Mouse (Mus musculus) layer of hippocampus, postnatal 10 days (tissue): Measurements from ENCODE around the gene Slc18a3. TPM values are rescaled to one million over a fixed set of nuclear protein-coding genes. Genes with fewer than 3 reads are reported as not detected.

Experiments
- DNase-seq, 2 experiments: peaks; one replicate each; pipeline ENCODE4 v3.0.0; 2021; ENCODE audit warnings: low spot score in 2 of 2
- total RNA-seq, 2 experiments: library from RNA; stranded (reverse); gene quantifications; 2 replicates each; pipeline ENCODE4 v1.2.3; 2021

Gene Slc18a3
- total RNA-seq, 2 experiments from 2014 or later, result 0.30 TPM; not detected in 1

- DNase-seq, result no peak
Observed at GRCm38 (mm10) chr14:32463211-32464040, 1.2 kb downstream of the Slc18a3 start.

- DNase-seq, result no peak
Observed at GRCm38 (mm10) chr14:32452552-32452951, 12.1 kb downstream of the Slc18a3 start.

GRCm38 (mm10) chr14:32446989-32447388 lies 17.7 kb downstream of the Slc18a3 start:
- DNase-seq, result no peak

GRCm38 (mm10) chr14:32443446-32443845 lies 21.2 kb downstream of the Slc18a3 start:
- no peak for DNase-seq

GRCm38 (mm10) chr14:32439744-32440143 lies 24.9 kb downstream of the Slc18a3 start:
- DNase-seq, result peak; percentile 15 to 33

- no peak for DNase-seq
Observed at GRCm38 (mm10) chr14:32439316-32439715, 25.3 kb downstream of the Slc18a3 start.

- no peak for DNase-seq
Observed at GRCm38 (mm10) chr14:32437352-32437793, 27.3 kb downstream of the Slc18a3 start.

GRCm38 (mm10) chr14:32429030-32429602 lies 35.5 kb downstream of the Slc18a3 start:
- DNase-seq, result no peak

- DNase-seq, result no peak
Observed at GRCm38 (mm10) chr14:32423946-32424345, 40.7 kb downstream of the Slc18a3 start.

GRCm38 (mm10) chr14:32418747-32419146 lies 45.9 kb downstream of the Slc18a3 start:
- no peak for DNase-seq

Other genes starting within 250 kb of the Slc18a3 start
- gene Ogdhl, start 142.8 kb downstream of the Slc18a3 start, total RNA-seq, result 10 to 100 TPM; 47.1 to 51.9 TPM
- gene 1700024G13Rik, start 76.5 kb downstream of the Slc18a3 start, total RNA-seq, result 1 to 10 TPM in 1 of 2 experiments, not detected in 1; 1.1 TPM
- not detected for gene Chat, start 1.1 kb upstream of the Slc18a3 start, total RNA-seq
- 10 to 100 TPM; 18.0 to 21.4 TPM for gene Ercc6, start 48.7 kb upstream of the Slc18a3 start, total RNA-seq
- not detected for gene Prrxl1, start 134.6 kb upstream of the Slc18a3 start, total RNA-seq
- under 1 TPM; 0.07 to 0.09 TPM for gene 3425401B19Rik, start 220.4 kb upstream of the Slc18a3 start, total RNA-seq